Mouse (Mus musculus): Measurements from ENCODE around the gene Cab39.

GRCm38 (mm10) chr1:85887221-85887620, 94.0 kb downstream of the Cab39 start:
- no peak for TF ChIP-seq SMC3 (IDR thresholded peaks at IDR 0.05; ENCODE audit: low read depth, low read length)
- no peak for TF ChIP-seq NRF1 (IDR thresholded peaks at IDR 0.05; ENCODE audit: low read depth, low read length)
- TF ChIP-seq HCFC1 (IDR thresholded peaks at IDR 0.05; ENCODE audit: low read depth, low read length), result no peak
- TF ChIP-seq CTCF (conservative IDR thresholded peaks at IDR 0.05 in 1 of 2, IDR thresholded peaks at IDR 0.05 in 1 of 2; ENCODE audit: low read depth in 2 of 2, low read length in 2 of 2), result no peak
- TF ChIP-seq MAX (IDR thresholded peaks at IDR 0.05; ENCODE audit: low read length), result no peak
- TF ChIP-seq RCOR1 (conservative IDR thresholded peaks at IDR 0.05; ENCODE audit: low read depth, low read length), result no peak
- no peak for TF ChIP-seq POLR2A (IDR thresholded peaks at IDR 0.05; ENCODE audit: low read depth, low read length)
- TF ChIP-seq SIN3A (IDR thresholded peaks at IDR 0.05; ENCODE audit: low read length), result no peak
- no peak; the same call in 1 of the 2 replicates for TF ChIP-seq EP300 (IDR thresholded peaks at IDR 0.05; ENCODE audit: low read length)
